Mouse (Mus musculus) limb, embryonic 11.5 days (tissue): Measurements from ENCODE around the gene Bcl9. TPM values are rescaled to one million over a fixed set of nuclear protein-coding genes. Genes with fewer than 3 reads are reported as not detected.

Experiments
- ATAC-seq: fragments of 200-750 bp; cut with Nextera tagmentation; 2 replicates; pipeline ENCODE4 v1.8.0; 2017; ENCODE audit warnings: low read depth; ENCODE audit not compliant: insufficient number of reproducible peaks, low FRiP score, low TSS enrichment
- DNase-seq: peaks from one replicate; pipeline ENCODE4 v3.0.0-alpha.2; 2015; ENCODE audit warnings: low spot score
- H3K27ac ChIP-seq: fragments of 300-500 bp; sonication (generic); replicated peaks from 2 replicates; pipeline ENCODE4 v1.5.1; 2014; ENCODE audit warnings: low read depth, mild to moderate bottlenecking, low read length
- H3K27me3 ChIP-seq: fragments of 300-500 bp; sonication (generic); 2 replicates; pipeline ENCODE4 v1.6.1; 2014; ENCODE audit warnings: mild to moderate bottlenecking, low read length, mixed read lengths; ENCODE audit not compliant: control insufficient read depth, insufficient read depth
- H3K36me3 ChIP-seq: fragments of 300-500 bp; sonication (generic); 2 replicates; pipeline ENCODE4 v1.6.1; 2014; ENCODE audit warnings: mild to moderate bottlenecking, low read length, moderate library complexity, mixed read lengths; ENCODE audit not compliant: control insufficient read depth, insufficient read depth
- H3K4me1 ChIP-seq: fragments of 300-500 bp; sonication (generic); 2 replicates; pipeline ENCODE4 v1.6.1; 2014; ENCODE audit warnings: low read length, mixed read lengths; ENCODE audit not compliant: control insufficient read depth, insufficient read depth
- H3K4me2 ChIP-seq: fragments of 300-500 bp; sonication (generic); 2 replicates; pipeline ENCODE4 v1.6.1; 2014; ENCODE audit warnings: low read depth, mild to moderate bottlenecking, moderate library complexity; ENCODE audit not compliant: severe bottlenecking
- H3K4me3 ChIP-seq: fragments of 300-500 bp; sonication (generic); 2 replicates; pipeline ENCODE4 v1.5.1; 2014; ENCODE audit warnings: low read depth, low read length
- H3K9ac ChIP-seq: fragments of 300-500 bp; sonication (generic); 2 replicates; pipeline ENCODE4 v1.6.1; 2014; ENCODE audit warnings: mild to moderate bottlenecking, low read length
- H3K9me3 ChIP-seq: fragments of 300-500 bp; sonication (generic); 2 replicates; pipeline ENCODE4 v1.6.1; 2016; ENCODE audit warnings: low read length; ENCODE audit not compliant: control insufficient read depth
- WGBS: fragments of 180-500 bp; shearing (Covaris S2); extraction: QIAGEN DNeasy Blood & Tissue Kit; methylation state at CpG from one replicate; pipeline ENCODE4 v1.1.7; 2014; 5-methylcytosine and 5-hydroxymethylcytosine counted together
- polyA plus RNA-seq: library from polyadenylated mRNA; unstranded; fragments of >200 nt; fragmentation: Nextera tagmentation; extraction: Ambion mirVana; gene quantifications from 2 replicates; pipeline ENCODE4 v1.2.1, GENCODE M21; 2014

The Bcl9 gene
- polyA plus RNA-seq, 1 experiment from 2014 or later, result 76.8 TPM

DNA sequence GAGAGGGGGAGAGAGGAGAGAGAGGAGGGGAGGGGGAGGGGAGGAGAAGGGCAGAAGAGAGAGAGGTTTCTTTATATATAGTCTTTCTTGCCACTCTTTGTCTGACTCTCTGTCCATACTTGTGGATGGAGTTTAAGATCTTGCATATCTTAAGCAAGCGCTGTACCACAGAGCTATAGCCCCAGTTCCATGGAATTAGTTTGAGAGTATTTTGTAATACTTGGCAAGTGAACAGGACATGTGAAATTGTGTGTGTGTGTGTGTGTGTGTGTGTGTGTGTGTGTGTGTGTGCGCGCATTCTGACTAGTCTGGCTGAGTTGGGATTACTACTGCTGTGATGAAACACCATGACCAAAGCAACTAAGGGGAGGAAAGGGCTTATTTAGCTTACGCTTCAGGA, 8.2 kb upstream of the Bcl9 start:
- Histone ChIP-seq H3K4me1 (0 out of 2 replicates have a peak, but pooled peaks cover 5% of the 10 kb centered on the region), H3K9ac (no peak overlapping the region), H3K9me3 (0 out of 2 replicates have a peak, but pooled peaks cover 2% of the 10 kb centered on the region), H3K36me3 (no peaks in the 10 kb centered on the region), H3K27ac (no peak overlapping the region), H3K27me3 (no peaks in the 10 kb centered on the region), H3K4me2 (no peak overlapping the region), H3K4me3 (no peak overlapping the region)
- DNase-seq (no peak), ATAC-seq (no peak)
- 86% methylated on average over 4 of the region's 4 CpGs for WGBS

- WGBS, result 31% methylated on average over 7 of the region's 7 CpGs
- ATAC-seq, result no peak
- no peak overlapping the region for H3K4me3 ChIP-seq
- H3K9ac ChIP-seq, result no peak overlapping the region
- H3K4me1 ChIP-seq, result peaks cover 8% of the 10 kb centered on the region; the same call in 1 of the 2 replicates
- no peak overlapping the region for H3K4me2 ChIP-seq
- no peak overlapping the region for H3K27ac ChIP-seq
- H3K27me3 ChIP-seq, result no peaks in the 10 kb centered on the region
- no peak for DNase-seq
- no peaks in the 10 kb centered on the region; the same call in 1 of the 2 replicates for H3K9me3 ChIP-seq
- H3K36me3 ChIP-seq, result no peaks in the 10 kb centered on the region
Measured at GRCm38 (mm10) chr3:97301586-97301985, 3.9 kb upstream of the Bcl9 start.

DNA sequence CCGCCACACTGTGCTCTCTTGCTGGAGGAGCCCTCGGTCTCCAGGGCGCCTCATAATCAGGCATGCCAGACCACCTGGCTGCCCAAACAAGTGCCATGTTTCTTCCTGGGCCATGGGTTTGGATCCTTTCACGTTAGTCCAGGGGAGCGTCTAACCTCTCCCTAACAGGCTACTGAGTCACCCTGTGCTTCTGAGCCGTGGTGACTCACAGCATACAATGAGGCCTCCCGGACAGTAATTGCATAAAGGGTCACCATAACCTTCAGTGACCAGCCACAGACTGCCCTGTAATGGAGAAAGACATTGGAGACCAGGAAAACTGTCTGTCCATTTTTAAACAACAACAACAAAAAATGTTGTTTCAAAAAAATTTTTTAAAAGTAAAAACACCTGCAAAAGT, 2.7 kb upstream of the Bcl9 start:
- WGBS, result 91% methylated on average over 7 of the region's 7 CpGs
- H3K4me2 ChIP-seq, result no peak overlapping the region

DNA sequence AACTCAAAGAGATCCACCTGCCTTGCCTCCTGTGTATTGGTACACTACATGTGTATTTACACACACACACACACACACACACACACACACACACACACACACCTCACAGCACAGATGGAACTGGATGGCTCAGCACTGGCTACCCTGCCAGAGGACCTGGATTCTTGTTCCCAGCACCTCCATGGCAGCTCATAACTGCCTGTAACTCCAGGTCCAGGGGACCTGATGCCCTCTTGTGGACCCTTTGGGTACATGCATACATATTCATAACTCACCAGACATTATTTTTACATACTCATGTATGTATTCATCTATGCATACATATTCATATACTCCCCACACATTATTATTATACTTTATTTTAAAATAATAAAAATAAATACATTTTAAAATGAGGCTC, 2.2 kb upstream of the Bcl9 start:
- no peaks in the 10 kb centered on the region; the same call in 1 of the 2 replicates for H3K9me3 ChIP-seq
- H3K27me3 ChIP-seq, result no peaks in the 10 kb centered on the region
- peaks cover 18% of the 10 kb centered on the region; the same call in 1 of the 2 replicates for H3K4me1 ChIP-seq
- DNase-seq (no peak), ATAC-seq (no peak)
- H3K4me2 ChIP-seq, result no peak overlapping the region
- H3K27ac ChIP-seq, result no peak overlapping the region
- H3K36me3 ChIP-seq, result no peaks in the 10 kb centered on the region
- H3K4me3 ChIP-seq, result no peak overlapping the region
- H3K9ac ChIP-seq, result no peak overlapping the region

More for the DNA sequence above, 2.7 kb upstream of the Bcl9 start:
- Histone ChIP-seq H3K27ac (no peak overlapping the region), H3K36me3 (no peaks in the 10 kb centered on the region), H3K9ac (no peak overlapping the region), H3K4me3 (no peak overlapping the region), H3K9me3 (no peaks in the 10 kb centered on the region; the same call in 1 of the 2 replicates), H3K27me3 (no peaks in the 10 kb centered on the region), H3K4me1 (peaks cover 18% of the 10 kb centered on the region; the same call in 1 of the 2 replicates)
- DNase-seq, result no peak
- ATAC-seq, result no peak

- Histone ChIP-seq H3K27ac (peak overlapping the region; percentile 99), H3K4me1 (peaks cover 18% of the 10 kb centered on the region; the same call in 1 of the 2 replicates), H3K4me2 (peak overlapping the region; percentile 64; the same call in 1 of the 2 replicates), H3K9ac (no peak overlapping the region; the same call in 1 of the 2 replicates), H3K4me3 (no peak overlapping the region; the same call in 1 of the 2 replicates), H3K9me3 (no peaks in the 10 kb centered on the region; the same call in 1 of the 2 replicates), H3K27me3 (no peaks in the 10 kb centered on the region), H3K36me3 (no peaks in the 10 kb centered on the region)
- 26% methylated on average over 9 of the region's 10 CpGs for WGBS
- DNase-seq, result peak; percentile 56
- ATAC-seq, result peak; percentile 55; the same call in 1 of the 2 replicates
Measured at GRCm38 (mm10) chr3:97298856-97299465, 1.2 kb upstream of the Bcl9 start.

DNA sequence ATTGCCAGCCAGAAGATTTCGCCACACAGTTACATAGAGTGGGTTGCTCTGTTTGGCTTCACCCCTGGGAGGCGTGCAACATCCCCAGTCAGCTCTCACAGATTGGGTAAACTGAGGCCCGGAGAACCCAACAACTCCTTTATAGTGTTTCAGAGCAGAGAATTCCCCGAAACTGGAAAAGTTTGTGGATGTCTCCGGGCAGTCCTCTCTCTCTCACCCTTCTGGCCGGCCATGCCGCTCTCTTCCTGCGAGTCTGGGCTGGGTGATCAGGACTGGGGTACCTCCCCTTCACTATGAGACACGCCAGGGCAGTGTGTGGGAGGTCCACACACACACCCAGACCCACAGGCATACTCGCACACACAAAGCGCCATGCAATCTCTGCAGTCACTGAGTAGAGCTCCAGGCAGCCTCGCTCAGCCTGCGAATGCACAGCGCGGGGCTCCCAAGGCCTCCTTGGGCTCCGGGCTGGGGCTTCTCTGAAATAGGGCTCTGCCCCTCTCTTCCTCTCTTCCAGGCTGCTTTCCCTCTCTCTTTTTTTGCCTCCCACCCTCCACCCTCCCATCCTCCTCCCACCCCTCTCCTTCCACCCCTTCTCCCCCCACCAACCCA, 670 bp downstream of the Bcl9 start:
- peak overlapping the region; percentile 64 for H3K4me2 ChIP-seq
- DNase-seq (peak; percentile 74), ATAC-seq (peak; percentile 63)
- no peaks in the 10 kb centered on the region for H3K27me3 ChIP-seq
- H3K4me3 ChIP-seq, result peak overlapping the region; percentile 83
- H3K4me1 ChIP-seq, result peaks cover 18% of the 10 kb centered on the region; the same call in 1 of the 2 replicates
- H3K36me3 ChIP-seq, result no peaks in the 10 kb centered on the region
- H3K27ac ChIP-seq, result peak overlapping the region; percentile 99
- H3K9me3 ChIP-seq, result no peaks in the 10 kb centered on the region; the same call in 1 of the 2 replicates
- 2% methylated on average over 16 of the region's 16 CpGs for WGBS
- H3K9ac ChIP-seq, result peak overlapping the region; percentile 94

DNA sequence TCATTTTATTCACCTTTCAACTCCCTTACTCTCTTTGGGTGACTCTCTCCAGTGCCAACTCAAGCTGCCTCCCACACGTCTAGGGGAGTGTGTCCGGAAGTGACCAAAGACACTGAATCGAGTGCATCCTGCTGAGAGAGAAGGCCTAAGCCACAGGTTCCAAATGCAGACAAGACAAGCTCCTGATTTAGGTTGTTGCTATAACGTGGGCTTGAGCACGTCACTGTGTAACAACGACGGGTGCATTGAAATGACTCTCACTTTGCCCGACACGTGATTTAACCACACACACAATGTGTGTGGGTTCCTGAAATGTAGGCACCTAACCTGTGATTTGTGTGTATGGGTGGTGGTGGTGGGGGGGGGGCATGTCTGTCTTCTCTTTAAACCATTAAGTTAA, 3.4 kb downstream of the Bcl9 start:
- no peaks in the 10 kb centered on the region for H3K36me3 ChIP-seq
- no peaks in the 10 kb centered on the region for H3K27me3 ChIP-seq
- H3K4me3 ChIP-seq, result no peak overlapping the region
- peaks cover 17% of the 10 kb centered on the region; the same call in 1 of the 2 replicates for H3K4me1 ChIP-seq
- 83% methylated on average over 9 of the region's 9 CpGs for WGBS
- ATAC-seq, result no peak
- no peaks in the 10 kb centered on the region for H3K9me3 ChIP-seq
- no peak overlapping the region for H3K4me2 ChIP-seq
- H3K9ac ChIP-seq, result no peak overlapping the region
- no peak for DNase-seq
- H3K27ac ChIP-seq, result no peak overlapping the region

- Histone ChIP-seq H3K36me3 (no peaks in the 10 kb centered on the region; the same call in 1 of the 2 replicates), H3K9me3 (no peaks in the 10 kb centered on the region), H3K27ac (no peak overlapping the region), H3K4me2 (no peak overlapping the region), H3K4me3 (no peak overlapping the region), H3K4me1 (peaks cover 5% of the 10 kb centered on the region), H3K9ac (no peak overlapping the region), H3K27me3 (no peaks in the 10 kb centered on the region)
- DNase-seq, result no peak
- no peak for ATAC-seq
- WGBS, result 94% methylated on average over 4 of the region's 4 CpGs
Measured at GRCm38 (mm10) chr3:97284878-97285277, 12.8 kb downstream of the Bcl9 start.
